Mouse (Mus musculus) monocyte, adult 5-6 weeks (primary cell): Measurements from ENCODE around the gene Tha1. TPM values are rescaled to one million over a fixed set of nuclear protein-coding genes. Genes with fewer than 3 reads are reported as not detected.

Source experiments
- ATAC-seq: fragments of 153-309, 156-312 bp; replicated peaks from 2 replicates; pipeline ENCODE4 v1.8.0; 2017; ENCODE audit warnings: mild to moderate bottlenecking; ENCODE audit not compliant: low TSS enrichment, insufficient number of reproducible peaks, severe bottlenecking, poor library complexity, low FRiP score
- total RNA-seq: library from RNA; stranded (forward); fragments of 200-1000, 200-491, 200-594 nt; gene quantifications from 3 replicates; pipeline ENCODE4 v1.2.3, GENCODE M21; 2017

Tha1 gene
- total RNA-seq: 1.6 to 6.4 TPM (median 1.9 TPM) in 3 replicates

DNA sequence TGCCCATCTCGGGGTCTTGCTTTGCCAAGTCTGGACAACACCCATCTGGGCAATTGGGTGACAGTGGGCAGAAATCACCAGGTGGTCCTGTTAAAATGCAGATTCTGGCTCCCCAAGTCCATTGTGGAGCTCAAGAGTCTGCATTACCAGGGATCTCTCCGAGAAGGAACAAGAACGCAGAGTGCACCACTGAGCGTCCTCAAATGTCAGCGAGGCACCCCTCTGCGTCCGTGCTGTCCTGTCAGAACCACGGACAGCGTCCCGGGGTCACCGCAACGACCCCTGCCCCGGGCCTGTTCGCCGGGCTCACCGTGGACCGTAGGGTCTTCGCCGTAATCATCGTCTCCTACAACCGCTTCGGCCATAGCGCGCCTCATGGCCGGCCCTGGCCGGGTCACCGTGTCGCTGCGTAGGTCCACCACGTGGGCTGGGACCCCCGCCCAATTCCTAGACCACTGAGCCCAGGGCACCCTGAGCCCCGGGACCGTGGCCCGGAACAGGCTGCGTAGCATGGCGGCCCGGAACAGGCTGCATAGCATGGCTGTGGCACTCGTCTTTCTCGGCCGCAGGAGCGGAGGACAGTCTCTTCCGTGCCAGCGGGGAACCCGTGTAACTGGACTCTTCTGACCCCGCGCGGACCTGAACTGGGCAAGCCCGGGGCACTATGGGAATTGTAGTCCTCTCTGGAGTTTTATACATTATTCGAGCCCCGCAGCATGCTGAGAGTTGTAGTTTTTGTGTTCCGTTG, at the start of gene Tha1:
Tha1 (minus strand) TSS at position 621 of the 748 bp plus-strand sequence.
- ATAC-seq: peak; percentile 44

GRCm38 (mm10) chr11:117919211-117919610, 45.9 kb upstream of the Tha1 start:
- no peak for ATAC-seq

DNA sequence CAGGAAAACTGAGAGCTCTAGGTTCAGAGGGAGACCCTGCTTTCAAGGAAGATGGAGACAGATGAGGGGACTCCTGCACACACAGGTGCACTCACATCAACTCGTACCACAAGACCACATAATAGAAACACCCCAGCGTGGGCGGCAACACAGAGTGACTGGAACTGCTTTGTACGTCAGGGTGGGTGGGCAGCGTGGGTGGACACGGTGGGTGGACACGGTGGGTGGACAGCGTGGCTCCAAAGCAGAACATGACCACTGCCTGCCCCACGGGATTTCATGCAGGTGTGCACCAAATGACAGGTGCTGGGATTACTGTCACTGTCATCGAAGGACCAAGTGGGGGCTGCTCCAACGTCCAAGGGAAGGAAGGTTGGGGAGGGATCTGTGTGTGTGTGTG, 45.3 kb upstream of the Tha1 start:
- no peak for ATAC-seq

DNA sequence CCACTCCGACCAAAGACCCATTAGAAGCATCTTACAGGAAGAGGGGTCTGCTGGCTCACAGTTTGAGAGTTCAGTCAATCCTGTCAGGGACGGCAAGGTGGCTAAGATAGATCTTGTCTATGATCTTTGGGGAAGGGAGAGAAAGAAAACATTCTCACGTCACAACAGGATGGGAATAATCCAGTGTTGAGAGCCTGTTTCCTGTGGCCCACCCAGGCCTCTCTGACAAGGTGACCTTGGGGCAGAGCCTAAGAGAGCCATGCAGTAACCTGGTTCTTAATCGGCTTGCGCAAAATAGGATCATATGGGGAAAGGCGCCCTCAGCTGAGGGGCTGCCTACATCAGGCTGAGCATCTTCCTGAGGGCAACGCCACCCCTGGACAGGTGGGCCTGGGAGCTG, 42.6 kb upstream of the Tha1 start:
- ATAC-seq: no peak

DNA sequence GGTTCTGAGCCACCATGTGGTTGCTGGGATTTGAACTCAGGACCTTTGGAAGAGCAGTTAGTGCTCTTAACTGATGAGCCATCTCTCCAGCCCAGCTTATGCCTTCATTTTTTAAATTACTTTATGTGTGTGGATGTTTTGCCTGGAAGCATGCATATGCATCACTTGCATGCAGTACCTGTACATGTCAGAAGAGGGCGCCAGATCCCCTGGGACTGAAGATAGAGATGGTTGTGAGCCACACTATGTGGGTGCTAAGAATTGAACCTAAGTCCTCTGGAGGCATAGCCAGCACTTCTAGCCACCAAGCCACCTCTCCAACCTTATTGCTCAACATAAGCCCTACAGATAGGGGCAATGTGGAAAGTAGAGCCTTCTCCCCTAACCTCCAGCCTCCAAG, 42.1 kb upstream of the Tha1 start:
- ATAC-seq: no peak

DNA sequence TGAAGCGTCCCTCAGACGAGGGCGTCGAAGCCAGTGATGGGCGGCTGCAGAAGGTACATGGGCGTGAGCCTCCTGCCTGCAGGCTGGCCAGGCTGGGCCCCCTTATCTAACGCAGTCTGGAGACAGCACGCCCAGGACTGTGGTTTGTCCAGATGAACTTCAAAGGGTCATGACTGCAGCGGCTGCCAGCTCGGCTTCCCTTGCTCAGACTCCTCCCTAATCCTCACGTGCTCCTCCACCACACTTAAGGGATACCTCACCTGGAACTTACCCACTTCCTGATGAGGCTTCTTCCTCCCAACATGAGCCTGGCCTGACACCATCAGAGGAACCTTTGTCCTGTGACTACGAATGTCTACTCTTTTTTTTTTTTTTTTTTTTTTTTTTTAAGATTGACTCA, 41.2 kb upstream of the Tha1 start:
- ATAC-seq: no peak

DNA sequence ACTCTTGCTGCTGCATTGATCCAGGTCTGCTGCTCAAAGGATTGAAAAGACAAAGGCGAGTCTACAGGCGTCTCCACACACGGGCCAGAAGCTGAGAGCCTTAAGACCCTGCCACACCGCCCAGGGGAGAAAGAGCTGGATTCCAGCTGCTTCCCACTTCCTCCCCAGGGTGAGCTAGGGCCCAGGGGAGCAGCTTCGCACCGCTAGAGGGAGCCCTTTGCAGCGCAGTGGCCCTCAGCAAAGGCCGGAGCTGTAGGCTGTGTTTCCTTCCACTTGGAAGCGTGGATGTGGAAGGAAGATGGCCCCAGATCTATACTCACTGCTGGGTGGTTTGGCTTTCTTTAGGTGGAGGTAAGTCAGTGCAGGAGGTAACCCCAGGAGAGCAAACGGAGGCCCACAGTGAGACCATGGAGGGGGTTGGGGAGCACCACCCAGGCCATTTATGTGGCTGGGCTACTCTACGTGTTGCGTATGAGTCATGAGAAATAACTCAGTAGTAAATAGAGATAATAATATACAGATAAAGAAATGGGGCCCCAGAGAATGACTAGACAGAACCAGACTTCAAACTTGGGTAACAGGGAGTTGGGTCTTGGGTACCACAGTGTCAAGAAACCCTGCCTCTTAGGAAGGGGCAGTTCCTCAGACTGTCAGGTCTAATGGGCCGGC, 39.5 kb upstream of the Tha1 start:
- ATAC-seq: peak; percentile 86

DNA sequence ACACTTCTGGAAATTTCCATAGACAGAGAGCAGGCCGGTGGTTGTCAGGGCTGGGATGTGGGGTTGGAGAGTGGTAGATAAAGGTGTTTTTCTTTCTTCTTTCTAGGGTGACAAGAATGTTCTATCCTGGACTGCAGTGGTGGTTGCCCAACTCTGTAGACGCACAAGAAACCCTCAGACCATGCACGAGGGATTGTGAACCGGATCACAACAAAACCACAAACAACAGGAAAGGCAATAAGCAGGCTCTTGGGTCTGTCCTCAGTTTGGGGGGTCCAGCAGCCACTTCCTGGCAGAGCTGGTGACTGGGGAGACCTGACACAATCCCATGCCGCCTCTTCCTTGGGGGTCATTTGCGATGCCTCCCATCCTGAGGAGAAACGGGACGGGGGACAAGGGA, 36.1 kb upstream of the Tha1 start:
- ATAC-seq: no peak

GRCm38 (mm10) chr11:117904442-117904841, 31.2 kb upstream of the Tha1 start:
- ATAC-seq: no peak

GRCm38 (mm10) chr11:117902282-117902681, 29.0 kb upstream of the Tha1 start:
- no peak for ATAC-seq

- ATAC-seq: no peak
These were observed 23.3 kb upstream of the Tha1 start for GRCm38 (mm10) chr11:117896533-117896932.

GRCm38 (mm10) chr11:117894676-117895075, 21.4 kb upstream of the Tha1 start:
- no peak for ATAC-seq

DNA sequence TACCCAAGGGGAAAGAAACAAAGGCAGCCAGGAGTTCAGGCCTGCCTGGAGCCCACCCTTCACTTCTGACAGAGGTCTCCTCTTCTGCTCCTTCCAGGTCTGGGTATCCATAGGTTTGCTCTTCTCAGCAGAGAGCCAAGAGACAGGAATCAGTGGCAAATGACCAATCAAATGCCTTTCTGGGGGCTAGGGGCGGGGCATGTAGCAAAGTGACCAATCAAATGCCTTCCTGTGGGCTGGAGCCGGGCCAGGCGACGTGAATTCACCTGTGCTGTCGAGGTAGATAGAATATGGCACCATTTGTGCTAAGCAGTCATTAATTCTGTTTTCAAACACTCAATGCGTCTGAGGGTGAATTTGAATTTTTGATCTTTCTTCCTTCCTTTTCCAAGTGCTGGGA, 18.9 kb upstream of the Tha1 start:
- ATAC-seq: no peak

DNA sequence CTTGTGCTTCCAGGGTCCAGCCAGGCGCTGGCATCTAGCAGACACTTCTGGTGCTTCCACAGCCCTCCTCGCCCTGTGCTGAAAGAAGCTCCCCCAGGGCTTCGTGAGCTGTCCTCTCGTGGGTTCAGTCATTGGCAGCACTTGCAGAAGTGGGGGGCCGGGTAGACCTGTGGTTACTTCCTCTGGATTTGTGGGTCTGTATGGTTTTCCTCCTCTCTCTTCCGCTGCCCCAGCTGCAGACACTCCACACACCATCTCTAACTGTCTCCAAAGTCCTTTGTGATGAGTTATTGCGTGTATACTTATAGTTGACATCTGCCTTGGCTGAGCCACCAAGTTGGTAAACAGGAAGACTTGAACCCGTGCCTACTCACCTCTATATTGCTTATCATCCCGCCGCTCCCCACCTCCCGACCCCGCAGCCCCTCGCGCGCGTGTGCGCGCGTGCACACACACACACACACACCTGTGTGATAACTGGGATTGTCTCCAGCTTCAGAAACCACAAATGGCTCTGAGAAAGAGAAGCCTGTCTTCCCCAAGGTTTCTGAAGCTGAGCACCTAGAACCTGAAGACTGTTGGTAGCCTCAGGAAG, 18.4 kb upstream of the Tha1 start:
- no peak for ATAC-seq

- ATAC-seq: no peak
These were observed 17.4 kb upstream of the Tha1 start for GRCm38 (mm10) chr11:117890519-117891282.

DNA sequence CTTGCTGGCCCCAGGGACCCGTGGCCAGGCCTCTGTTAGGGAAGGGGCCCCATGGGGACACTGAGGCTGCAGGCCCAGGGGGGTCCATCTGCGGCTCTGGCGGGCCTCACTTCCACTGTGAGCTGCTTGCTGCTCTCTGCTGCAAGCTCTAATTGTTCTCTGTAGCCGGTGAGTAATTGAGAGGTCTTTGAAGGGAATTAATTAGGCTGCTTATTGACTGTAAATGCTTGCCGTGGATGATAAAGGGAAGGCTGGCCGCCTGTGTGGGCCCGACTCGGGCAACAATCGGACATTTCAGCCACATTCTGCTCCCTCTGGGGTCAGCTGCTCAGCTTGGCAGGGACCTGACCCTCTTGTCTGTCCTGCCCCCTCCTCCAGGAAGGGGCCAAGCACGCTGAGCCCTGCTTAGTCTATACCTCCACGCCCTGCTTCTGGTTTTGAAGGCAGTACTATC, 16.6 kb upstream of the Tha1 start:
- ATAC-seq: no peak

- ATAC-seq: no peak
These were observed 15.9 kb upstream of the Tha1 start for GRCm38 (mm10) chr11:117888853-117889822.

- ATAC-seq: no peak
These were observed 15.0 kb upstream of the Tha1 start for GRCm38 (mm10) chr11:117888168-117888852.
